Mouse (Mus musculus) MEL (cell line): ENCODE results near the gene Shf. TPM values are rescaled to one million over a fixed set of nuclear protein-coding genes. Genes with fewer than 3 reads are reported as not detected.
A peak's percentile ranks its signal among the peaks of the same experiment; 100 is the strongest.

ENCODE experiments used
- DNase-seq: peaks from one replicate; pipeline ENCODE4 v3.0.0; 2011; ENCODE audit warnings: low read depth, low spot score
- H3K27ac ChIP-seq: 2 replicates; pipeline ENCODE4 v1.5.1; 2012; ENCODE audit warnings: low read depth, mild to moderate bottlenecking, control low read depth, low read length, moderate library complexity; ENCODE audit not compliant: control insufficient read depth
- H3K27me3 ChIP-seq, 2 experiments: fragments of 150-350 bp in 1 of 2; sonication (generic) in 1 of 2; 2 replicates each; pipeline ENCODE4 v1.6.1; 2012; ENCODE audit warnings: low read length in 2 of 2, mild to moderate bottlenecking in 2 of 2, improper control_type of control experiment in 1 of 2, moderate library complexity in 1 of 2; ENCODE audit not compliant: insufficient read depth in 2 of 2, control insufficient read depth in 1 of 2
- H3K36me3 ChIP-seq, 2 experiments: 2 replicates each; pipeline ENCODE4 v1.6.1; 2012 to 2014; ENCODE audit warnings: low read length in 2 of 2, improper control_type of control experiment in 1 of 2, inconsistent platforms in 1 of 2, mild to moderate bottlenecking in 1 of 2; ENCODE audit not compliant: insufficient read depth in 2 of 2, control insufficient read depth in 1 of 2
- H3K4me1 ChIP-seq, 2 experiments: fragments of 150-350 bp in 1 of 2; sonication (generic) in 1 of 2; 2 replicates each; pipeline ENCODE4 v1.6.1; 2012; ENCODE audit warnings: low read length in 2 of 2, improper control_type of control experiment in 1 of 2, mild to moderate bottlenecking in 1 of 2; ENCODE audit not compliant: insufficient read depth in 2 of 2, control insufficient read depth in 1 of 2
- H3K4me3 ChIP-seq, 2 experiments: fragments of 150-350 bp in 1 of 2; sonication (generic) in 1 of 2; 2 replicates each; pipeline ENCODE4 v1.5.1; 2012; ENCODE audit warnings: low read depth in 2 of 2, low read length in 2 of 2, mild to moderate bottlenecking in 2 of 2, moderate library complexity in 2 of 2, control low read depth in 1 of 2, improper control_type of control experiment in 1 of 2; ENCODE audit not compliant: control insufficient read depth in 1 of 2, insufficient read depth in 1 of 2
- H3K79me2 ChIP-seq: 2 replicates; pipeline ENCODE4 v1.6.1; 2012; ENCODE audit warnings: mild to moderate bottlenecking, low read length, moderate library complexity; ENCODE audit not compliant: control insufficient read depth, poor library complexity, insufficient read depth
- H3K9ac ChIP-seq: 2 replicates; pipeline ENCODE4 v1.6.1; 2012; ENCODE audit warnings: low read depth, mild to moderate bottlenecking, control low read depth, low read length, moderate library complexity; ENCODE audit not compliant: control insufficient read depth, poor library complexity, severe bottlenecking
- H3K9me3 ChIP-seq: fragments of 150-350 bp; sonication (generic); replicated peaks from 2 replicates; pipeline ENCODE4 v1.6.1; 2012; ENCODE audit warnings: mild to moderate bottlenecking, low read length, improper control_type of control experiment, moderate library complexity; ENCODE audit not compliant: insufficient read depth
- CTCF ChIP-seq, 3 experiments: IDR thresholded peaks in 2 of 3; conservative IDR thresholded peaks in 1 of 3; 2 replicates each; pipeline ENCODE4 v1.5.1; 2011 to 2012; ENCODE audit warnings: low read length in 3 of 3, low read depth in 2 of 3, mild to moderate bottlenecking in 2 of 3, improper control_type of control experiment in 1 of 3, inconsistent platforms in 1 of 3, mixed read lengths in 1 of 3, moderate library complexity in 1 of 3; ENCODE audit not compliant: control insufficient read depth in 1 of 3, insufficient read depth in 1 of 3, poor library complexity in 1 of 3, severe bottlenecking in 1 of 3
- GATA1 ChIP-seq: IDR thresholded peaks from 2 replicates; pipeline ENCODE4 v1.6.1; 2011; ENCODE audit warnings: low read depth, low read length, improper control_type of control experiment
- HCFC1 ChIP-seq: IDR thresholded peaks from 2 replicates; pipeline ENCODE4 v1.6.1; 2012; ENCODE audit warnings: low read depth, mild to moderate bottlenecking, inconsistent platforms, low read length, improper control_type of control experiment, moderate library complexity
- KAT2A ChIP-seq: conservative IDR thresholded peaks from 2 replicates; pipeline ENCODE4 v1.6.1; 2012; ENCODE audit warnings: low read depth, low read length, improper control_type of control experiment, inconsistent platforms
- MYC ChIP-seq: IDR thresholded peaks from 2 replicates; pipeline ENCODE4 v1.6.1; 2011; ENCODE audit warnings: low read depth, mild to moderate bottlenecking, low read length, improper control_type of control experiment, moderate library complexity
- NRF1 ChIP-seq: IDR thresholded peaks from 2 replicates; pipeline ENCODE4 v1.6.1; 2014; ENCODE audit warnings: low read depth, mild to moderate bottlenecking, inconsistent platforms, low read length, improper control_type of control experiment, moderate library complexity; ENCODE audit not compliant: poor library complexity, insufficient read depth, severe bottlenecking
- POLR2A ChIP-seq, 2 experiments: IDR thresholded peaks; 2 replicates each; pipeline ENCODE4 v1.6.1; 2011 to 2012; ENCODE audit warnings: low read length in 2 of 2, mild to moderate bottlenecking in 2 of 2, control low read depth in 1 of 2, improper control_type of control experiment in 1 of 2, low read depth in 1 of 2, moderate library complexity in 1 of 2; ENCODE audit not compliant: control insufficient read depth in 1 of 2, insufficient read depth in 1 of 2, poor library complexity in 1 of 2
- RAD21 ChIP-seq: IDR thresholded peaks from 2 replicates; pipeline ENCODE4 v1.6.1; 2011; ENCODE audit warnings: mild to moderate bottlenecking, low read depth, low read length, improper control_type of control experiment
- RCOR1 ChIP-seq: IDR thresholded peaks from 2 replicates; pipeline ENCODE4 v1.6.1; 2012; ENCODE audit warnings: low read depth, mild to moderate bottlenecking, inconsistent platforms, low read length, improper control_type of control experiment
- SMC3 ChIP-seq: IDR thresholded peaks from 2 replicates; pipeline ENCODE4 v1.6.1; 2011; ENCODE audit warnings: low read depth, low read length, improper control_type of control experiment
- UBTF ChIP-seq: IDR thresholded peaks from 2 replicates; pipeline ENCODE4 v1.6.1; 2012; ENCODE audit warnings: low read depth, mild to moderate bottlenecking, inconsistent platforms, low read length, improper control_type of control experiment, moderate library complexity, borderline replicate concordance; ENCODE audit not compliant: insufficient read depth
- ZKSCAN1 ChIP-seq: IDR thresholded peaks from 2 replicates; pipeline ENCODE4 v1.6.1; 2012; ENCODE audit warnings: low read depth, mild to moderate bottlenecking, inconsistent platforms, low read length, improper control_type of control experiment, moderate library complexity
- ZMIZ1 ChIP-seq: IDR thresholded peaks from 2 replicates; pipeline ENCODE4 v1.6.1; 2012; ENCODE audit warnings: low read depth, mild to moderate bottlenecking, inconsistent platforms, low read length, improper control_type of control experiment, moderate library complexity
- ZNF384 ChIP-seq: IDR thresholded peaks from 2 replicates; pipeline ENCODE4 v1.6.1; 2012; ENCODE audit warnings: low read depth, mild to moderate bottlenecking, inconsistent platforms, low read length, improper control_type of control experiment
- polyA plus RNA-seq, 2 experiments: library from polyadenylated mRNA; stranded (reverse) in 1 of 2; unstranded in 1 of 2; fragments of >175 nt in 1 of 2; fragments of >200 nt in 1 of 2; gene quantifications; 2 replicates each; pipeline versions ENCODE4 v1.2.1 to v1.2.4; 2012; ENCODE audit warnings: low replicate concordance in 2 of 2, low read depth in 1 of 2; ENCODE audit not compliant: insufficient read length in 2 of 2, insufficient read depth in 1 of 2, missing spikeins in 1 of 2
- total RNA-seq: library from RNA; depleted of rRNA; stranded (reverse); fragments of 300-350 nt; gene quantifications from 2 replicates; pipeline ENCODE4 v1.2.3, GENCODE M21; 2012

The Shf gene
- total and polyA plus RNA-seq, 3 experiments: 4.3 to 9.7 TPM; not detected in 1

GRCm38 (mm10) chr2:122312722-122313417, 56.1 kb downstream of the Shf start:
- H3K4me1 ChIP-seq: 0 out of 4 replicates have a peak, but pooled peaks cover 0 to 2% of the 10 kb centered on the region in 2 experiments
- no peak for TF ChIP-seq RCOR1
- no peak for TF ChIP-seq ZMIZ1
- TF ChIP-seq GATA1: no peak
- no peak for TF ChIP-seq UBTF
- TF ChIP-seq CTCF (IDR thresholded peaks at IDR 0.05 in 2 of 3, conservative IDR thresholded peaks at IDR 0.05 in 1 of 3; ENCODE audit: control insufficient read depth in 1 of 3, insufficient read depth in 1 of 3, low read depth in 2 of 3, low read length in 3 of 3, poor library complexity in 1 of 3, severe bottlenecking in 1 of 3): peak; percentile 62 to 78 (median 72)
- TF ChIP-seq MYC: no peak
- TF ChIP-seq ZNF384: peak; percentile 65
- no peak overlapping the region for H3K27ac ChIP-seq
- H3K9me3 ChIP-seq: no peaks in the 10 kb centered on the region; the same call in 1 of the 2 replicates
- H3K36me3 ChIP-seq: no peaks in the 10 kb centered on the region
- no peaks in the 10 kb centered on the region for H3K79me2 ChIP-seq
- H3K9ac ChIP-seq: no peak overlapping the region
- H3K4me3 ChIP-seq: no peak overlapping the region
- DNase-seq: peak; percentile 71
- peaks cover 1 to 2% of the 10 kb centered on the region in 2 experiments; a peak in 1 of 4 replicates for H3K27me3 ChIP-seq

GRCm38 (mm10) chr2:122311561-122311960, 57.4 kb downstream of the Shf start:
- H3K4me1 ChIP-seq: 0 out of 4 replicates have a peak, but pooled peaks cover 0 to 2% of the 10 kb centered on the region in 2 experiments
- H3K27ac ChIP-seq: no peak overlapping the region
- DNase-seq: no peak
- H3K36me3 ChIP-seq: no peaks in the 10 kb centered on the region
- no peak overlapping the region for H3K9ac ChIP-seq
- H3K4me3 ChIP-seq: no peak overlapping the region
- no peaks in the 10 kb centered on the region; the same call in 1 of the 2 replicates for H3K9me3 ChIP-seq
- H3K79me2 ChIP-seq: no peaks in the 10 kb centered on the region
- peaks cover 0 to 5% of the 10 kb centered on the region in 2 experiments; a peak in 2 of 4 replicates for H3K27me3 ChIP-seq
- TF ChIP-seq NRF1 (no peak), POLR2A (IDR thresholded peaks at IDR 0.05; ENCODE audit: control insufficient read depth in 1 of 2, insufficient read depth in 1 of 2, low read depth in 1 of 2, low read length in 2 of 2, poor library complexity in 1 of 2) (no peak), KAT2A (no peak), HCFC1 (no peak), ZKSCAN1 (no peak)

DNA sequence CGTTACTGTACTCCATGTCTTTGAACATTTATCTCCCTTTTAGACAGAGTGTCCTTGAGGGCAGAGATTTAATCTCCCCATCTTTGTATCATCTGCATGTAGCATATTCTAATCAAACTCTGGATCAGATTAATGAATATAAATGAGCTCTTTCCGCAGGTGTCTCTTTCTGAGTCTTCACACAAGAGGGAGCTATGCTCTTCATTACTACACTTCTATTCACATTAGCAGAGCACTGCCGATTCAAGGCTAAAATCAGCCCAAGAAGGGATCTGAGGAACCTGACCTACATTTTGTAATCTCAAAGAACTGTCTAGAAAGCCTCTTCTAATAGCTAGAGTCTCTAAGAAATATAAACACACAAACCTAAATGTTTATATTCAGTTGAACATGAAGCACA, 59.3 kb downstream of the Shf start:
- H3K27me3 ChIP-seq: peaks cover 0 to 5% of the 10 kb centered on the region in 2 experiments; a peak in 2 of 4 replicates

More for the DNA sequence above, 59.3 kb downstream of the Shf start:
- no peaks in the 10 kb centered on the region for H3K79me2 ChIP-seq
- 0 out of 4 replicates have a peak, but pooled peaks cover 0 to 2% of the 10 kb centered on the region in 2 experiments for H3K4me1 ChIP-seq
- no peaks in the 10 kb centered on the region for H3K36me3 ChIP-seq
- no peak for DNase-seq
- TF ChIP-seq SMC3: peak; percentile 42
- peak in 1 of 3 experiments; percentile 36; a peak in 2 of 6 replicates for TF ChIP-seq CTCF (IDR thresholded peaks at IDR 0.05 in 2 of 3, conservative IDR thresholded peaks at IDR 0.05 in 1 of 3; ENCODE audit: control insufficient read depth in 1 of 3, insufficient read depth in 1 of 3, low read depth in 2 of 3, low read length in 3 of 3, poor library complexity in 1 of 3, severe bottlenecking in 1 of 3)
- TF ChIP-seq RAD21: peak; percentile 24
- TF ChIP-seq KAT2A: no peak
- H3K27ac ChIP-seq: no peak overlapping the region
- no peak overlapping the region for H3K4me3 ChIP-seq
- no peaks in the 10 kb centered on the region; the same call in 1 of the 2 replicates for H3K9me3 ChIP-seq
- no peak overlapping the region for H3K9ac ChIP-seq
